Mouse (Mus musculus) hindbrain, embryonic 15.5 days (tissue): ENCODE results near the gene Cox6a2. TPM values are rescaled to one million over a fixed set of nuclear protein-coding genes. Genes with fewer than 3 reads are reported as not detected.

Experiments used
- ATAC-seq: fragments of 200-750 bp; cut with Nextera tagmentation; 2 replicates; pipeline ENCODE4 v1.8.0; 2017; ENCODE audit warnings: low read depth, moderate number of reproducible peaks, moderate TSS enrichment; ENCODE audit not compliant: low FRiP score
- H3K27ac ChIP-seq: fragments of 300-500 bp; sonication (generic); replicated peaks from 2 replicates; pipeline ENCODE4 v1.5.1; 2015; ENCODE audit warnings: mild to moderate bottlenecking, inconsistent platforms
- H3K27me3 ChIP-seq: fragments of 300-500 bp; sonication (generic); 2 replicates; pipeline ENCODE4 v1.6.1; 2015; ENCODE audit warnings: control low read depth, inconsistent platforms
- H3K36me3 ChIP-seq: fragments of 300-500 bp; sonication (generic); 2 replicates; pipeline ENCODE4 v1.6.1; 2015; ENCODE audit warnings: control low read depth, inconsistent platforms
- H3K4me1 ChIP-seq: fragments of 300-500 bp; sonication (generic); replicated peaks from 2 replicates; pipeline ENCODE4 v1.6.1; 2015; ENCODE audit warnings: control low read depth, inconsistent platforms
- H3K4me2 ChIP-seq: fragments of 300-500 bp; sonication (generic); 2 replicates; pipeline ENCODE4 v1.6.1; 2015; ENCODE audit warnings: moderate library complexity, mild to moderate bottlenecking, inconsistent platforms
- H3K4me3 ChIP-seq: fragments of 300-500 bp; sonication (generic); 2 replicates; pipeline ENCODE4 v1.5.1; 2015; ENCODE audit warnings: mild to moderate bottlenecking, inconsistent platforms
- H3K9ac ChIP-seq: fragments of 300-500 bp; sonication (generic); 2 replicates; pipeline ENCODE4 v1.6.1; 2015; ENCODE audit warnings: inconsistent platforms
- H3K9me3 ChIP-seq: fragments of 300-500 bp; sonication (generic); 2 replicates; pipeline ENCODE4 v1.6.1; 2016; ENCODE audit warnings: control low read depth, inconsistent platforms
- WGBS: fragments of 180-500 bp; shearing (Covaris S2); methylation state at CpG from one replicate; pipeline ENCODE4 v1.1.7; 2015; 5-methylcytosine and 5-hydroxymethylcytosine counted together
- polyA plus RNA-seq: library from polyadenylated mRNA; unstranded; fragments of >200 nt; fragmentation: Nextera tagmentation; extraction: Ambion mirVana; gene quantifications from 2 replicates; pipeline ENCODE4 v1.2.1, GENCODE M21; 2015

The Cox6a2 gene
- polyA plus RNA-seq, 1 experiment from 2014 or later, result 0.31 TPM

DNA sequence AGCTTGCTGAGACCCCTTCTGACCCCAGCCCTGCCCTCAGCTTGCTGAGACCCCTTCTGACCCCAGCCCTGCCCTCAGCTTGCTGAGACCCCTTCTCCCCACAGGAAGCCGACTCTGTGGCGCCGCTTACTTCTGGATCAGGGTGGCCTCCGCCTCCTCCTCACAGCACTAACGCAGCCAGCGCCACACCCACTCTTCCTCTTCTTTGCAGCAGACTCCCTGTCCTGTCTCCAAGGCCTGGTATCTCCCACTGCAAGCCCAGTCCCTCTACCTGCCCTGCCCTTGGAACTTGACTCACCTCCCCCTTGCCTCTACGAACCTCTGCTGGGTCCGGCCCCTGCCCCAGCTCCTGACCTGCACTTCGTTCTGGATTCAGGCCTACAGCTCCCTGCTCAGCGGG, 37.7 kb upstream of the Cox6a2 start:
- Histone ChIP-seq H3K36me3 (peaks cover 20% of the 10 kb centered on the region), H3K4me1 (peaks cover 37% of the 10 kb centered on the region), H3K9ac (no peak overlapping the region), H3K9me3 (no peaks in the 10 kb centered on the region), H3K4me2 (no peak overlapping the region), H3K27me3 (no peaks in the 10 kb centered on the region), H3K27ac (no peak overlapping the region), H3K4me3 (no peak overlapping the region)
- 44% methylated on average over 10 of the region's 10 CpGs for WGBS
- no peak for ATAC-seq

DNA sequence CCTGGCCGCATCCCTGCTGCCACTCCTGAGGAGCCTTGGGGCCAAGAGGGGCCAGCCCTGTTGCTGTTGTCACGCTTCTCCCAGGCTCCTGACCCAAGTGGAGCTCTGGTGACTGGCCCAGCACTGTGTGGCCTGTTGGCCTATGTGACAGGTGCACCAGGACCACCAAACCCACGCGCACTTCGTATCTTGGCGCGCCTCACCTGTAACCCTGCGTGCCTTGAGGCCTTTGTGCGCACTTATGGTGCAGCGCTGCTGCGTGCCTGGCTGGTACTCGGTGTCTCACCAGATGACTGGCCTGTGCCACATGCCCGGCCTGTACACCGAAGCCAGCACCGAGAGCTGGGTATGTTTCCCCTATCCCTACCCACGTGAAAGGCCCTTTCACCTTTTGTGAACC, 36.1 kb upstream of the Cox6a2 start:
- Histone ChIP-seq H3K4me1 (peaks cover 33% of the 10 kb centered on the region), H3K4me3 (no peak overlapping the region), H3K27me3 (no peaks in the 10 kb centered on the region), H3K9me3 (no peaks in the 10 kb centered on the region), H3K27ac (no peak overlapping the region), H3K9ac (no peak overlapping the region), H3K36me3 (peaks cover 20% of the 10 kb centered on the region), H3K4me2 (no peak overlapping the region)
- WGBS, result 95% methylated on average over 16 of the region's 16 CpGs
- no peak for ATAC-seq

DNA sequence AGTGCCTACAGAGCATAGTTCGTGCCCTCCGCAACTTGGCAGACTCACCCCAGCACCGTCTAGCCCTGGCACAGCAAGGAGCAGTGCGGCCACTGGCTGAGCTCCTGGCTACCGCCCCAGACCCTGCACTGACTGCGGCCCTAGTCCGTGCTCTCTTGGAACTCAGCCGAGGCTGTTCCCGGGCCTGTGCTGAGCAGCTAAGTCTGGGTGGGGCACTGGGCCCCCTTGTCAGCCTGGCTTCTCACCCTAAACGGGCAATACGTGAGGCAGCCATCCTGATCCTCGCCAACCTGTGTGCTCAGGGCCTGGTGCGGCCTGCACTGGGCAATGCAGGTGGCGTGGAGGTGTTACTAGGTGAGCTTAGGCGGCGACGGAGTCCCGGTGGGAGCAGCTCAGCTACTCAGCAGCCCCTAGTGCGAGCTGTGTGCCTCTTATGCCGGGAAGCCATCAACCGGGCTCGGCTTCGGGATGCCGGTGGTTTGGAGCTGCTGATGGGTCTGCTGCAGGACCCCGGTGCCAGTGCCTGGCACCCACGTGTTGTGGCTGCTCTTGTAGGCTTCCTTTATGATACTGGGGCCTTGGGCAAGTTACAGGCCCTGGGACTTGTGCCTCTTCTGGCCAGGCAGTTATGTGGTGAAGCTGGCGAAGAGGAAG, 34.1 kb upstream of the Cox6a2 start:
- H3K36me3 ChIP-seq, result peaks cover 20% of the 10 kb centered on the region
- no peak overlapping the region for H3K4me2 ChIP-seq
- H3K9me3 ChIP-seq, result no peaks in the 10 kb centered on the region
- no peak overlapping the region for H3K27ac ChIP-seq
- peaks cover 23% of the 10 kb centered on the region for H3K4me1 ChIP-seq
- H3K27me3 ChIP-seq, result no peaks in the 10 kb centered on the region
- WGBS, result 94% methylated on average over 27 of the region's 27 CpGs
- no peak overlapping the region for H3K9ac ChIP-seq
- no peak for ATAC-seq
- H3K4me3 ChIP-seq, result no peak overlapping the region

DNA sequence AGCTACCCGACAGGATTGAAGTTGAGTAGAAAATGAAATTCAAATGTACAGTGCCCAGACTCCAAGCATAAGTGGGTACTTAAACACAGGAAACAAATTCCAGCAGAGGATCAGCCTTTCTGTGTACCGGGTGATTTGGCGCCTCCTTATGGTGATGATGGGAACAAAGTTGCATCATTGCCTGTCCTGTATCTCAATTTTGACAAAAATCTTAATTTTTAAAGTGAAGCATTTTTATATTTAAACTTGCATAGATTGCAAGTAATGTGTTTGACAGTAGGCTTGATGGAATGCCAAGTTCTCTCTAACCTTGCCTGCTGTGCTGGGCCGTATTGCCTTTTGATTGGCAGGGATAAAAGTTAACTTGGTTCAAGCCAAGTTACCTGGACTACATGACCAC, 32.8 kb upstream of the Cox6a2 start:
- Histone ChIP-seq H3K4me1 (peaks cover 23% of the 10 kb centered on the region), H3K27ac (no peak overlapping the region), H3K4me3 (peak overlapping the region; percentile 72), H3K9ac (no peak overlapping the region), H3K4me2 (peak overlapping the region; percentile 83), H3K36me3 (peaks cover 12% of the 10 kb centered on the region; the same call in 1 of the 2 replicates), H3K9me3 (no peaks in the 10 kb centered on the region), H3K27me3 (no peaks in the 10 kb centered on the region)
- WGBS, result 20% methylated on average over 4 of the region's 4 CpGs
- ATAC-seq, result no peak

DNA sequence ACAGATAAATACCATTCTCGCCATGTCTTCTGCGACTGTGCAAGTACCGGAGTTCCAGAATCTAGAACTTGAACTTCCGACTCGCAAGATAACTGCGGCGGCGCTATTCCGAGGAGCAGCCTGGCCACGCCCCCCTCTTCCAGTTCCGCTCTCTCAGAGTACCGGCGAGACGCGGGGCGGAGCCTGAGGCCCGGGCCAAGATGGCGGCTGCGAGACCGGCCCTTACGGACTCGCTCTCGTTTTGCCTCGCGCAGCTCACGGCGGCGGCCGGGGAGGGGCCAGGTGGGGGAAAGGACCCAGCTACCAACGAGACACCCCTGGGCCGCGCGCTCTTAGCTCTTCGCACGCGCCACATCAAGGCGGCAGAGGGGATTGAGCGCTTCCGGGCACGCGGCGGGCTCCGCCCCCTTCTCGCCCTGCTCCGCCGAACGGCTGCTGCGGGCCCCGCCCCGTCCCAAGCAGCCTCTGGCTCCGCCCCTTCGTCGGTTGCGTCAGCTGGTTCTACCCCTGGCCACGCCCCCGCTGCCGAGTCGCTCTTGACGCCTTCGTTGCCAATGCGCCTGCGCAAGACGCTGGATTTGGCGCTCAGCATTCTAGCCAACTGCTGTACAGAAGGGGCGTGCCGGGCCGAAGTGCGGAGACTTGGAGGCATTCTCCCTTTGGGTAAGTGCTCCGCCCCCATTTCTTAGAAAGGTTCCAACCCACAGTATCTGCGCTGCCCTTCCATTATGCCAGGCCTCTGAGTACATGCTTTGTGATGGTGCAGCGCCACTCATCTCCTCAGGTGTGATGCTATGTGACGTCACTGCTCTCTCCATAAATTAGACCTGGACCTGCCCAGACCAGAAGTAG, 32.0 kb upstream of the Cox6a2 start, which contains the start of gene 9130023H24Rik:
9130023H24Rik (minus strand) TSS at position 105 of the 852 bp plus-strand sequence.
- H3K4me2 ChIP-seq, result peak within 1 kb of the TSS; percentile 83
- WGBS, result under 1% methylated on average over 71 of the region's 72 CpGs
- peak within 1 kb of the TSS; percentile 99 for H3K27ac ChIP-seq
- no peaks in the 10 kb centered on the region for H3K9me3 ChIP-seq
- peak within 1 kb of the TSS; percentile 67 for H3K9ac ChIP-seq
- H3K4me3 ChIP-seq, result peak within 1 kb of the TSS; percentile 72
- H3K36me3 ChIP-seq, result peaks cover 12% of the 10 kb centered on the region; the same call in 1 of the 2 replicates
- H3K4me1 ChIP-seq, result peaks cover 23% of the 10 kb centered on the region
- no peaks in the 10 kb centered on the region for H3K27me3 ChIP-seq
- peak; percentile 92 for ATAC-seq

DNA sequence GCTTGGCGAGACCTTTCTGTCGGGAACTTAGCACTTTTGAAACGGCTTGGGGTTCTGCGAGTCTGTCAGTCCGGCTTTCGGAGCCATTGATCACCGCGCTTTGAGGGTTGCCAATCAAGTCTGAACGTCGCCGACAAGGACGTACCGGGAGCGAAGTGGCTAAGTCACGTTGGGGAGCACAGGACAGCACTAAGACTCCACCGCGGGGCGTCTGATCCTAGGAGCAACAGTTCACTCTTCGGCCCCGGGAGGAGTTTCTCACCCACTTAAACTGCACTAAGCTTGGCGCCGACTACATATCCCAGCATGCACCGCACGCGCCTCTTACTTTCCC, 31.4 kb upstream of the Cox6a2 start:
- peak overlapping the region; percentile 83 for H3K4me2 ChIP-seq

DNA sequence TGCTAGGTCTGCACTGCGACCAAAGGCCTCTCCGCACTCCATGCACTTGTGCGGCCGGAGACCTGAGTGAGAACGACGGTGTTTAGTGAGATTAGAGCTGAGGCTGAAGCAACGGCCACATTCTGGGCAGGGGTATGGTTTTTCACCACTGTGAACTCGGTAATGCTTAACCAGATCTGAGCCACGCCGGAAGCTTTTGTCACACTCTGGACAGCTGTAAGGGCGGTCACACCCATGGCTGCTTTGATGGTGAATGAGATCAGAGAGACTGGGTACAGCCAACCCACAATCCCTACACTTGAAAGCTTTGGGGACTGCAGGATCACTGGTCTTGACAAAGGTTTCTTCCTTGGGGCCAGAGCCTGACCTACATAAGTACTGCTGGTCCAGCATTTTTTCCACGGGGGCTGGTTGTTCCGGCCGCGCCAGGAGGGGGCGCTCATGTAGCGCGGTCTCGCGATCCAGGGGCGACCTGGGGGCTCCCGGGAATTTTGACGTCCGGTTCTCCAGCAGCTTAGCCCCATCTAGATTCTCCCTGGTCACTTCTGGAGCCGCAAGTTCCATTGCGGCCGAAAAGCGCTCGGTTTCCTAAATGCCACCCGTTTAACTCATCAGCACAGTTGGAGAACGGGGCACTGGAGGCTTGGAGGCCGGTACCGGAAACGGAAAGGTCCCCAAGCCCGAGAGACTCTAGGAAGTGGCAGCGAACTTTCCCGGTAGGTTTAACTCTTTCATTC, 30.8 kb upstream of the Cox6a2 start, which contains the start of gene Armc5:
Armc5 (plus strand) TSS at position 487 of the 737 bp plus-strand sequence.
- no peak for ATAC-seq
- peak within 1 kb of the TSS; percentile 83 for H3K4me2 ChIP-seq
- peak within 1 kb of the TSS; percentile 67 for H3K9ac ChIP-seq
- H3K27ac ChIP-seq, result peak within 1 kb of the TSS; percentile 99
- peaks cover 8% of the 10 kb centered on the region; the same call in 1 of the 2 replicates for H3K36me3 ChIP-seq
- H3K4me1 ChIP-seq, result peaks cover 23% of the 10 kb centered on the region
- peak within 1 kb of the TSS; percentile 72 for H3K4me3 ChIP-seq
- 26% methylated on average over 37 of the region's 37 CpGs for WGBS
- no peaks in the 10 kb centered on the region for H3K9me3 ChIP-seq
- no peaks in the 10 kb centered on the region for H3K27me3 ChIP-seq

More for the DNA sequence above, 31.4 kb upstream of the Cox6a2 start:
- no peak for ATAC-seq
- WGBS, result under 1% methylated on average over 25 of the region's 25 CpGs
- peaks cover 23% of the 10 kb centered on the region for H3K4me1 ChIP-seq
- H3K27me3 ChIP-seq, result no peaks in the 10 kb centered on the region
- peaks cover 11% of the 10 kb centered on the region; the same call in 1 of the 2 replicates for H3K36me3 ChIP-seq
- H3K9me3 ChIP-seq, result no peaks in the 10 kb centered on the region
- peak overlapping the region; percentile 72 for H3K4me3 ChIP-seq
- H3K27ac ChIP-seq, result peak overlapping the region; percentile 99
- H3K9ac ChIP-seq, result peak overlapping the region; percentile 46

DNA sequence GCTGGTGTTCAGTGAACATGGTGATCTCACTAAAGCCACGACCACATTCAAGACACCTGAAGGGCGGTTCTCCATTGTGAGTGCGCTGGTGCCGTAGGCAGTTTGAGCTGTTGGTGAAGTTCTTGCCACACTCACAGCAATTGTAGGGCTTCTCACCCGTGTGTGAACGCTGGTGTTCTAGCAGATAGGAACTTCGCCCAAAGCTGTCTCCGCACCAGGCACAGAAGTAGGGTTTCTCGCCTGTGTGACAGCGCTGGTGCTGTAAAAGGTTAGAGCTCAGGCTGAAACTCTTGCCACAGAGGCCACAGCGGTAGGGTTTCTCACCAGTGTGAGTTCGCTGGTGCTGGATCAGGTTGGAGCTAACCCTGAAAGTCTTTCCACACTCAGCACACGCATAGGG, 30.2 kb upstream of the Cox6a2 start:
- H3K4me2 ChIP-seq, result peak overlapping the region; percentile 83; the same call in 1 of the 2 replicates
- H3K4me3 ChIP-seq, result peak overlapping the region; percentile 72
- ATAC-seq, result no peak
- H3K9ac ChIP-seq, result no peak overlapping the region
- 94% methylated on average over 13 of the region's 13 CpGs for WGBS
- H3K9me3 ChIP-seq, result no peaks in the 10 kb centered on the region
- peaks cover 23% of the 10 kb centered on the region for H3K4me1 ChIP-seq
- H3K27me3 ChIP-seq, result no peaks in the 10 kb centered on the region
- H3K36me3 ChIP-seq, result peaks cover 8% of the 10 kb centered on the region; the same call in 1 of the 2 replicates
- H3K27ac ChIP-seq, result peak overlapping the region; percentile 99; the same call in 1 of the 2 replicates

DNA sequence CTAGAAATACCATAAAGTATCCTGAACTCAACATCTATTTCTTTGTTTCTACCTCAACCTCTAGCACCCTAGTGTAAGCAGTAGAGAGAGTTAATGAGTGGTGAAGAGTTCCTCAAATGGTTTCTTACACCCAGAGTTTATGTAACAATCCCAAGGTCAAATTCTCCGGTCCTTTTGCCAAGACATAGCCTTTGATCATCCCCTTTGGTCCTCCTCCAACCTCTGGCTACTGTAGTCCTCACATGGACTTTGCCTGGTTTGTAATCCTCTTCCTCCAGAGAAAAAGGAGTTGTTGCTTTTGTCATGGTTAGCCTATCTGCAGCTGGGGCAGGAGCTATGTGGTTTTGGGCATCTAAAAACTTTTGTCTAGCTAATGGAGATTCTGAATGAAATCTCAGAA, 29.3 kb upstream of the Cox6a2 start:
- Histone ChIP-seq H3K36me3 (peaks cover 5% of the 10 kb centered on the region; the same call in 1 of the 2 replicates), H3K4me3 (no peak overlapping the region), H3K27ac (no peak overlapping the region), H3K4me2 (no peak overlapping the region), H3K27me3 (no peaks in the 10 kb centered on the region), H3K9me3 (no peaks in the 10 kb centered on the region), H3K4me1 (peaks cover 23% of the 10 kb centered on the region), H3K9ac (no peak overlapping the region)
- ATAC-seq, result no peak
- 88% methylated on average over 1 of the region's 1 CpGs for WGBS

DNA sequence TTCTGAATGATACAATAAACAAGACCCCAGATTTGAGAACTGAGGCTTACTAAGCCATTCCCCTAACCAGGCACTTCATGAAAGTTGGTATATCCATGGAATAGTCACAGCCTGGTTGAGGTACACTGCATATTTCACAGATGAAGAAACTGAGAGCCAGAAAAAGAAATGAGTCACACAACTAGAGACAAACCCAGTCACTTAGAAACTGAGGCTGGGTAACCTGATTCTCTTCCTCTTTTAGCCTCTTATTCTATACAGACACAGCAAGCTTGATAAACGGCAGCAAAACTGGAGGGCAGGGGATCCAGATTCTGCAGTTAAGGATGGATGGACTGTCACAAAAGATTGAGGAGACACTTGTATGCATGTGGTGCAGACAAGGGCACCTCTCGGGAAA, 28.6 kb upstream of the Cox6a2 start:
- Histone ChIP-seq H3K4me2 (no peak overlapping the region), H3K27me3 (no peaks in the 10 kb centered on the region), H3K36me3 (no peaks in the 10 kb centered on the region), H3K9ac (no peak overlapping the region), H3K27ac (no peak overlapping the region), H3K4me3 (no peak overlapping the region), H3K9me3 (no peaks in the 10 kb centered on the region), H3K4me1 (peaks cover 21% of the 10 kb centered on the region)
- ATAC-seq, result no peak
- 85% methylated on average over 2 of the region's 2 CpGs for WGBS

DNA sequence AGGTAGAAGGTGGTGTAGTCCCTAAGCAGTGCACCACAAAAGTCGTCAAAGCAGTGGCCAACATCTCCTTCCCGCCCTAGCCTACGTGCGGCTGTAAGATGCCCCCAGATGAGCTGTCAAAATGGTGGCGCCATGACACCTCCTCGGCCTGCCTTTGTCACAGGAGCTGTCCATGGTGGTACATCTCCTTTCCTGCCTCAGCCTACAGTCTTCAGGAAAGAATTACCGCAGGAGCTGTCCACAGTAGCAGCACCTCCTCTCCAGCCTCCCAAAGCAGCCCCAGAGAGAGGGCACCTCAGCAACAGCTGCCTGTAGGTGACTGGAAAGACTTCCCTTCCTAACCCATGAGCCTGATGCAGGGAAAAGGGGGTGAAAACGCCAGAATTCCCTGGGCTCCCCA, 25.6 kb upstream of the Cox6a2 start:
- Histone ChIP-seq H3K4me1 (peaks cover 5% of the 10 kb centered on the region), H3K4me3 (no peak overlapping the region), H3K9me3 (no peaks in the 10 kb centered on the region), H3K27me3 (no peaks in the 10 kb centered on the region), H3K36me3 (no peaks in the 10 kb centered on the region), H3K4me2 (no peak overlapping the region), H3K9ac (no peak overlapping the region), H3K27ac (no peak overlapping the region)
- 44% methylated on average over 8 of the region's 8 CpGs for WGBS
- no peak for ATAC-seq
